Mouse (Mus musculus) ES-E14 (cell line): ENCODE measurements around the gene Lbh.

Experiments used
- MAFK ChIP-seq: IDR thresholded peaks from 2 replicates; pipeline ENCODE4 v1.6.1; 2014; ENCODE audit warnings: mild to moderate bottlenecking, low read depth, low read length, inconsistent platforms; ENCODE audit not compliant: insufficient read depth
- ZC3H11A ChIP-seq: IDR thresholded peaks from 2 replicates; pipeline ENCODE4 v1.6.1; 2012; ENCODE audit warnings: low read depth, mild to moderate bottlenecking, inconsistent platforms, low read length, borderline replicate concordance
- ZNF384 ChIP-seq: IDR thresholded peaks from 2 replicates; pipeline ENCODE4 v1.6.1; 2012; ENCODE audit warnings: low read depth, low read length, inconsistent platforms

- TF ChIP-seq MAFK (no peak), ZC3H11A (no peak), ZNF384 (no peak)
These were observed 21.4 kb downstream of the Lbh start for GRCm38 (mm10) chr17:72939569-72939899.
